Mouse (Mus musculus) embryonic stem cell, embryonic (primary cell): ENCODE data around the gene Il17c.

Experiments used
- CTCF ChIA-PET, 4 experiments: fragments of 300-600 bp in 2 of 4; fragments of 350-600 bp in 2 of 4; sonication (Branson Sonifier 250); formaldehyde crosslinking; loops; one replicate each; lab custom pipeline; 2022; ENCODE audit warnings: inconsistent platforms in 2 of 4; lab: Charles Lee
- POLR2A ChIA-PET, 4 experiments: fragments of 300-600 bp in 2 of 4; fragments of 350-600 bp in 2 of 4; sonication (Branson Sonifier 250); formaldehyde crosslinking; loops; one replicate each; lab custom pipeline; 2022; ENCODE audit warnings: antibody characterized with exemption in 4 of 4, inconsistent platforms in 1 of 4; lab: Charles Lee

The Il17c gene

GRCm38 (mm10) chr8:122461473-122462148 is 39.8 kb downstream of the Il17c start:
- ChIA-PET CTCF (interaction anchor here in 3 of 4 experiments (0.5 to 1.0 kb wide), 3 partner anchors 13 to 192 kb away, joined by 3 to 8 read pairs (median 3); no protein-coding TSS in a partner anchor), POLR2A (interaction anchor here in 2 of 4 experiments (0.7 to 6.8 kb wide), 13 partner anchors 8 to 178 kb away, joined by 3 to 91 read pairs (median 4); partner anchors contain the start of genes Mvd (in 2 of the 2), Cdt1 (in 1 of the 2) and Cyba (in 1 of the 2))

GRCm38 (mm10) chr8:122462510-122462909 is 40.7 kb downstream of the Il17c start:
- ChIA-PET CTCF (interaction anchor here in 2 of 4 experiments (0.6 to 1.0 kb wide), 2 partner anchors 155 to 193 kb away, joined by 3 read pairs; no protein-coding TSS in a partner anchor), POLR2A (interaction anchor here in 2 of 4 experiments (0.6 to 6.8 kb wide), 7 partner anchors 9 to 511 kb away, joined by 3 to 91 read pairs (median 4); partner anchors contain the start of genes Mvd (in 2 of the 2) and Cyba (in 1 of the 2))

GRCm38 (mm10) chr8:122463651-122464640 is 42.1 kb downstream of the Il17c start:
- ChIA-PET CTCF (interaction anchor here in 1 of 4 experiments (0.7 kb wide), 1 partner anchor 22 kb away, joined by 3 read pairs; no protein-coding TSS in a partner anchor), POLR2A (interaction anchor here in 3 of 4 experiments (0.7 to 6.8 kb wide), 8 partner anchors 11 to 216 kb away, joined by 3 to 91 read pairs (median 6); partner anchors contain the start of genes Mvd (in 2 of the 3) and Cyba (in 1 of the 3))

DNA sequence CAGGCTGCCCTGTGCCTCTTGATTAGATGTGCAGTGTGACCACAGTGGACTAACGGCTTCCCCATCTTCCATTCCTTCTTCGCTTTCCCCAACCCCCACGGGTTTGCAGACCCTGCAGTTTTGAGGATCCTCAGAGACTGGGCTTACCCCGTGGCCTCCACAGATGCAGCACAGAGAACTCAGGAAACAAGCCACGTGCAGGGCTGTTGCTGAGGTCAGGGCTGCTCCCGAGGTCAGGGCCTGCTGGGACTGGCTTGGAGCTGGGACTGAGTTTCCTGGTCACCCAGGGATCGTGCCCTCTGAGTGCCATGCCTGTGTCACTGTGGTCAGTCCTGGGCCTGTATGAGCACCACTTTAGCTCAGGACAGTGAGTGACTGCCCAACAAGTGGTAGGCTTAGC is 43.2 kb downstream of the Il17c start:
- ChIA-PET POLR2A (interaction anchor here in 2 of 4 experiments (0.6 to 6.8 kb wide), 8 partner anchors 10 to 359 kb away, joined by 3 to 91 read pairs (median 5); partner anchors contain the start of gene Mvd (in 2 of the 2)), CTCF (no interaction called here)

GRCm38 (mm10) chr8:122467816-122468215 is 46.0 kb downstream of the Il17c start:
- ChIA-PET CTCF (no interaction called here), POLR2A (interaction anchor here in 1 of 4 experiments (1.2 kb wide), 1 partner anchor 89 kb away, joined by 3 read pairs; no protein-coding TSS in a partner anchor)

DNA sequence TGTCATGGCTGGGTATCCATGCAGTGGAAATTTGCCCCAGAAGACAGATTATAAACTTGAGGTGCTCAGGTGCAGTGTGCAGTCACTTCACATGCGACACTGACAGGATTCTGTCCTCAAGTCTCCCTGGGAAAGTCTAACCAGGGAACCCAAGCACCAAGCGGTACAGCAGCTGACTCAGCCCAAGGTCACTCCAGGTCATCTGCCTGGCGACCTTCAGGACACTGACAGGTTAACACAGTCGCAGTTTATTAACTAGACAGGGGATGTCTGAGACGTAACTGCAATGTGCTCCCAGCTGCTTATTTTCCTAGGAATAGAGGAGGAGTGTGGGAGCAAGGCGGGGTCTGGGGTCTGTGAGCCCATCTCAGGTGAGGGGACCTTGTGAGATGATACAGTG is 47.6 kb downstream of the Il17c start:
- POLR2A ChIA-PET, result interaction anchor here in 2 of 4 experiments (0.7 to 2.8 kb wide), 6 partner anchors 9 to 519 kb away, joined by 3 to 12 read pairs (median 4); partner anchors contain the start of genes Cyba (in 1 of the 2), Mvd (in 1 of the 2) and Snai3 (in 1 of the 2)
- CTCF ChIA-PET, result interaction anchor here in 1 of 4 experiments (0.5 kb wide), 1 partner anchor 546 kb away, joined by 12 read pairs; no protein-coding TSS in a partner anchor

- ChIA-PET POLR2A (interaction anchor here in 1 of 4 experiments (0.8 to 2.8 kb wide), 5 partner anchors 10 to 519 kb away, joined by 3 to 12 read pairs (median 5); partner anchors contain the start of genes Cyba, Mvd and Snai3), CTCF (no interaction called here)
Measured at GRCm38 (mm10) chr8:122469965-122470364, 48.1 kb downstream of the Il17c start.

GRCm38 (mm10) chr8:122470691-122471090 is 48.9 kb downstream of the Il17c start:
- ChIA-PET POLR2A (interaction anchor here in 3 of 4 experiments (0.6 to 2.8 kb wide), 5 partner anchors 27 to 520 kb away, joined by 3 to 12 read pairs (median 3); partner anchors contain the start of gene Mvd (in 1 of the 3)), CTCF (no interaction called here)
